Mouse (Mus musculus): ENCODE results near the gene Chrna7.

The Chrna7 gene

GRCm38 (mm10) chr7:63060996-63061395 is 151.4 kb downstream of the Chrna7 start:
- no peak for DNase-seq (ENCODE audit: low spot score)

Measured in spleen, adult 12 weeks (tissue).